Mouse (Mus musculus) lung, postnatal 14 days (tissue): ENCODE results near the gene Exoc3l4.

Experiments used
- DNase-seq: peaks from one replicate; pipeline ENCODE4 v3.0.0; 2021

The Exoc3l4 gene

DNA sequence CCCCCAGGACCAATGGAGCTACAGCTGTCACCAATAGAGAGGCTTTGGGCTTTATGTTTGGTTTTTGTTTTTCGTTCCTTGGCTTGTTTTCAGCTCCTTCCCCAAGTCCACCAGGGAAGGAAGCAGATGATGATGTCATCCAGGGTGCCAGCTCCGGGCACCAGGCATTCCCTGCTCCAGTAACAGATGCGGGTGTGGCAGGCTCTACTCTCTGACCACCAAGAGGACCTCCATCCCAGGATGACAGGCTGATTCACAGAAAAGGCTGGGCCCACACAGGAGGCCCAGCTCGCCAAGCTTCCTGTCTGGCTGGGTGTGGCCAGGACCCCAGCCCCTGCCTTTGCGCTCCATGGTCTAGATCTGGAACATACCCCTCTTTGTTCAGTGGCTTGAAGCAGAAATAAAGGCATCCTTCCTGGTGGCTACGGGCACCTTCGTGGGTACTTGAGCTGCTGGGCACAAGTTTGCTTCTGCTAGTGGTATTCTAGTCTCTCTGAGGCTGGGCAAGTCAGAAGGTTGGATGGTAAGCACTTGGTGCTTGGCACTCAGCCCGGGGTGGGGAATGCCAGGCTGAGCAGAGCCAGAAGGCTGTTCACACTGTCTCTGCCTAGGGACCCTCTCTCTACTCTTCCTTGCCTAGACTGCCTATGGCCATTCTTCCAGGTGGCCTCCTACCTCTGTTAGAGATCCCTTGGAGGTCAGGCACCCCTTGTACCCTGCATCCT, 5.0 kb upstream of the Exoc3l4 start:
- no peak for DNase-seq

DNA sequence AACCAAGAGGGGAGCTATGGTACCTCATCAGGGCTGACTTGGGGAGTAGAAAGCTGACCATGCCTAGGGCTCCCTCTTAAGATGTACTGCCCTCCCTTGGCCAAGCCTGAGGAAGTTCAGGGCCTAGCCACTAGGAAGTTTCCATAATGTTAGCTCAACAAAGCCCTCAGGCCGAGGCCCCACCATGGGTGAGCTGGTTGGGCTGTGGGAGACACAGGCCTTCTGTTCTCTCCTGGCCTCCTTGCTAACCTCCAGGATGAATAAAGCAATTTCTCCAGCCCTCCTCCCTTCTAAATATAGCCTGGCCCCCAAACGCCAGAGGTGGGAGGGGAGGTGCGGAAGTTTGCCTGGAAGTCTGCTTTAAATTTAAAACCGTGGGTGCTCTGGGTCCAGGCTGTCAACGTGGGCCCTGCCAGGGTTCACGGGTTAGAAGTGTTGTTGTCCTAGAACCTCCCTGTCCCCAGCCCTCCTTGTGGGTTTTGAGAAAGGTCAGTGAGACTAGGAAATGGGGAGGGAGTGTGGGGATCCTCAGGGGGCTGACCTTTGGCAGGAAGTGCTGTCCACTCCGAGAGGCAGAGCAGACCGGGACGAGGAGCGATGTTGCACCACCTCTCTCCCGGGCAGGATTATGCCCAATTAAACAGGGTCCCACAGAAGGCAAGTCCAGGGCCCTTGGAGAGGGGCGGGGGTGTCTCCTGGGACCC, 4.1 kb upstream of the Exoc3l4 start:
- no peak for DNase-seq

DNA sequence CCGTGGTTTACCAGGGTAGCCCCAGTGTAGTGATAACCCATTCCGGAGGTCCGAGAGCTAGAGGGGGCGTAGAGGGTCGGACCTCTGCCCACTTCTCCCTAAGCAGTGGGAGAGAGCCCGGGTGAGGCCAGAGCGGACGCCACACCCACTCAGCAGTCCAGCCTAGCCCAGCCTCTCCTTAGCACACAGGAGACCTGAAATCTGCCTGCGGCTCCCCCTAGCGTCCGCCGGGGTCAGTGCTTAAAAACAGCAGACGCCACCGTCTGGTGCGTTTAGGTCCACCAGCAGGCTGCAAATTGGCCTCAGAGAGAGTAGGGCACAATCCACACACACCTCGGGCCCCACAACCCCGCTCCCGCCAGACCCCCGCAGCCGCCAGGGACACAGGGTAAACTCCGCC, 3.5 kb upstream of the Exoc3l4 start:
- DNase-seq: peak; percentile 94

DNA sequence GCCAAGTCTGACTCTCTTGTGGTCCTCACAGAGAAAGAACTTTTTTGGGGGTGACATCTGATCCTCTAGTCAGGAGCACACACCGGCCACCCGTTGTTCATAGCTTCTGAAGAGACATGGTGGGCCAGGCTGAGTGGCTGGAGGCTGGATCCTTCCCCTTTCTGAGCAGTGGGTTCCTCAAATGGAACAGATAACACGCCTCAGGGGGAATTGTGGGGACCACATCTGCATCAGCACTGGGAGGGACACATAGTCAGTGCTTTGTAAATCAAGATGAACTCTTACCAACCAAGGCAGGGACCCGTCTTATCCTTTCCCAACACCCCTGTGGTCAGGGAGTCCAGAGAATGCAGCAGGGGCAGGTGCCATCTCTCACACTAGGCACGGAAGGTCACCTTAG, 3.1 kb downstream of the Exoc3l4 start:
- no peak for DNase-seq

DNA sequence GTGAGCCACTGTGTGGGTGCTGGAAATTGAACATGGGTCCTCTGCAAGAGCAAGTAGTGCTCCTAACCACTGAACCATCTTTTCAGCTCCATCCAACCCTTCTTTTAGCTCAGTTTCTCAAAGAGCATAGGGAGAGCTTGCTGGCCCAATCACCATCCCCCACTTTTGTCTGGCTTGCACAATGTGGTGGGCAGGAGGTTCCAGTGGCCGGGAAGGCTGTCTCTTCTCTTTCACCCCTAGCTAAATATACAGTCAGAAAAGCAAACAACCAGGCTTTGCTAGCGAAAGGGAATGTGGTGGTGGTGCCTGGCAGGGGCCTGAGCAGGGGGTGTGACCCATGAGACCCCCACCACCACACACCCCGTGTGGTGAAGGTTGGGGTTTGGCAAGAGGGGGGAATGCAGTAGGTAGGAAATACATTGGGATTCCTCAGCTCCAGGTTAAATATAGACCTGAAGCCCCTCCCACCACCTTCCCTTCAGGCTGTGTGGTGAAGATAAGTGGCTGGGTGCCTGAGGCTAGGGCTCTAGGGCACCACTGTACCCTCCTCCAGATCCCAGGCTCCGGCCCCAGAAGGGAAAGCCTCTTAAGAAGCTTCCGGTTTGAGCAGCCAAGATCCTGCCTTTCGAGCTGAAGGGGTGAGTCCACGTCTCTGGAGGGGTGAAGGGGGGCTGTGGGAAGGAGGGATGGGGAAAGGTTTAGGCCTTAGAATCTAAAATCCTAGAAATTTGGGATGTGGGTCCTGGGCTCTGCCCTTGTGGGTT, 4.3 kb downstream of the Exoc3l4 start:
- no peak for DNase-seq

DNA sequence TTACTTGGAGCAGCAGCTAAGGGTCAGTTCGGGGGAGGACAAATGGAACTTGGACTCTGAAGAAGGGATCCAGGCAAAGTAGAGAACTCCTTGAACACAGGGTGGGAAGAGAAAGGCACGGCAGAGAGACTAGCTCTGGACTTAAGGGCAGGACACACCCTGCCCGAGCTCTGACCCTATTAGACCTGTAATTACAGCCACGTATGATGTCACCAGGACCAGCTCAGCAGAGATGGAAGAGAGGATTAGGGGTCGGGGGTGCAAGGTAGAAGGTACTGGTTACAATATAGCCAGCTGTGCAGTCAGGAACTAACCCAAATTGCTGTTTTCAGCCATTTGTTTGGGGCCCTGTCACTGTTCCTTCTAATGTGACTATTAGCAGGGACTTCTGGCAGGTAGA, 6.0 kb downstream of the Exoc3l4 start:
- no peak for DNase-seq

- no peak for DNase-seq
These were observed 6.8 kb downstream of the Exoc3l4 start for GRCm38 (mm10) chr12:111423570-111424129.

DNA sequence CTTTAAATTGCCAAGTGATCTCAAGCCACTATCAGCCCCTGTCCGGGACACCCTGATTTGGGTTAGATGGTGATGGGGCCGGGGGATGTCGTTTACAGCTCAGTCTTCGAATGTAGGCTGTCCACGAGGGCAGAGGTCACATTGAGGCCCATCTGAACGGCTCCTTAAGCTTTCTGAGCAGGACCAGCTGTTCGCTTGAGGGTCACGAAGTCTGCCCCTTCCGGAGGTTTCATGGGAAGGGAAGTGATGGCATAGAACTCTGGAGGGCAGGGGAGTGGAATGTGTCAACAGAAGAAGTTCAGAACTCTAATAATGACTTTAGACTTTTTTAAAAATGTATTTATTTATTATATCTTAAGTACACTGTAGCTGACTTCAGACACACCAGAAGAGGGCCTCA, 7.7 kb downstream of the Exoc3l4 start:
- peak; percentile 28 for DNase-seq

DNA sequence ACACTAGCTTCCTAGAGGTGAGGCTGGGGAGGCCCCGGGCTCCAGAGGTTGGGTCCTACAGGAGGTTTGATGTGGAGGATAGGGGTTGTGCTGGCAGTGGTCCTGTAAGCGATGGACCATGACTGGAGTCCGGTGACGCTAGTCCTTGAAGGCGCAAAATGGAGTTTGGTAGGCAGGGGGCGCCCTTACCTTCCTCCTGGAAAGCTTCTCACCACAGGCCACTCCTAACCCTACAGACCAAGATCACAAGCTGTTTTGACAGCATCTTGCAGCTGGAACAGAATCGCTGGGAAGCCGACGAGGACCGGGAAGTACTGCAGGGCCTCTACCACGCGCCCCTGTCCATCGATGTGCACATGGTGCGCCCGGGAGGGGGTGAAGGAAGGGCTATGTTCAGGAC, 8.4 kb downstream of the Exoc3l4 start:
- peak; percentile 94 for DNase-seq

DNA sequence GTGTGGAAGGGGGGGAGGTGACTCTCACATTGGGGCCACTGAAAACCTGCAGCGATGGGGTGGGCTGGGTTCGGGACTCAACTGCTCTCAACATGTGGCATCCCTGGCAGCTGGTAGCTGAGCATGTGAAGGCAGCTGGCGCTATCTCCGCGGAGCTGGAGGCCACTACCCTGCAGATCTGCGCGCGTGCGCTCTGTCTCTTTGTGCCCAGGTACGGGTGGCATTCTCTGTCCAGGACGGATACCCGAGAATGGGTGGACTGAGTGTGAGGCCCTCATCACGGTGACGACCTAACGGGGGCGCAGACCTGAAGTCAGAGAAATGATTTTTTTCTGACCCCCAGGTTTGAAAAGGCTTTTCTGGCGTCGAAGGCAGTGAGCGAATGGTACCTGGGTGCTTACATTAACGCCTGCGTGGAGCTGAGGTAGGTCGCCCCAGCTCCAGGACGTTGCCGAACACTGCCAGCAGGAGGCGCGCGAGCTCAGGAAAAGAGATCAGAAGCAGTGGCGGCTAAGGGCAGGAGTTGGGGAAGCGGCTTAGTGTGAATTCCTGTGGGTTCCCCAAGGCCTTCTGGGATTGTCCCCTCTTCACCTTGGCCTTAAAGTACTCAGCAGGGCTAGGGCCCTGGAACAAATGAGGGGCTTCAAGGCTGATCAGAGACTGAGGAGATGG, 9.1 kb downstream of the Exoc3l4 start:
- DNase-seq: peak; percentile 97

DNA sequence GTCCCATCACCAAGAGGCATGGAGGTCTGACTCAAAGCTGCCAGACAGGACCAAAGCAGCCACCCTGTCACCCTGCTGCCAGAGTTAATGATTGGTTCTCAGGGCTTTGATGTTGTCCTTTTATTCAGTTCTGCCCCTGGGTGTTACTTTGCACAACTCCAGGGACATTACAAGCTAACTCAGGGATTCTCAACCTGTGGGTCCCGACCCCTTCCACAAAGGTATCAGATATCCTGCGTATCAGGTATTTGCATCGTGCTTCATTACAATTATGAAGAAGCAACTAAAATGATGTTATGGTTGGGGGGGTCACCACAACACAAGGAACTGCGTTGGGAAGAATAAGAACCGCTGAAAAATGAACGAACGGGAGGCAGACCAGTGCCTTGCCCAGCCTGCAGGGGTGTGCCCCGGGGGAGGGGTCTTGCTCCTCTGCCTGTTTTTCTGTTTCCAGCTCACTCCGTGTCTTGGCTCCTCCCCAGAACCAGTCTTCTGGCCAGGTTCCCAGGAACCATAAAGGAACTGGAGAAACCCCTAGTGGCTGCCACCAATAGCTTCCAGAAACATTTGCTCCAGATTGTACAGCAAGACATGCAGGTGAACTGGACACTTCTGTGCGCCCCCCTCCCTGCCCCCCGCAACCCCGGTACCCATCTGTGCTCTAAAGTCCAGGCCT, 10.8 kb downstream of the Exoc3l4 start:
- DNase-seq: no peak

DNA sequence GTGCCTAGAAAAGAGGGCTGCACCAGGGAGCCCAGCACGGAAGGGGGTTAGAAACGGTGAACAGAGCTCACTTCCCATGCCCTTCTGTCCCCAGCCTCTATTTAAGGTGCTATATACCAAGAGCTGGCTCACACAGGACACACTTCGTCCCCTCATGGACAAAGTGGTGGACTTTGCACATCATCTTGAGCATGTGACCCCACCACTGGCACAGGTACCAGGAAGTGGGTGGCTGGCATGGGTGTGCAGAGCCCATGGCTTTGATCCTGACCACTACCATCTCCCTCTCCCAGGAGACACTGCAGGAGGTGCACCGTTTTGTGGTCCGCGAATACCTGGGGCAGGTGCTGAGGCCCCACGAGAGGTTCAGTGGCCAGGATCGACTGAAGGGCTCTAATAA, 11.5 kb downstream of the Exoc3l4 start:
- no peak for DNase-seq

GRCm38 (mm10) chr12:111428961-111429911, 12.4 kb downstream of the Exoc3l4 start:
- DNase-seq: peak; percentile 45

DNA sequence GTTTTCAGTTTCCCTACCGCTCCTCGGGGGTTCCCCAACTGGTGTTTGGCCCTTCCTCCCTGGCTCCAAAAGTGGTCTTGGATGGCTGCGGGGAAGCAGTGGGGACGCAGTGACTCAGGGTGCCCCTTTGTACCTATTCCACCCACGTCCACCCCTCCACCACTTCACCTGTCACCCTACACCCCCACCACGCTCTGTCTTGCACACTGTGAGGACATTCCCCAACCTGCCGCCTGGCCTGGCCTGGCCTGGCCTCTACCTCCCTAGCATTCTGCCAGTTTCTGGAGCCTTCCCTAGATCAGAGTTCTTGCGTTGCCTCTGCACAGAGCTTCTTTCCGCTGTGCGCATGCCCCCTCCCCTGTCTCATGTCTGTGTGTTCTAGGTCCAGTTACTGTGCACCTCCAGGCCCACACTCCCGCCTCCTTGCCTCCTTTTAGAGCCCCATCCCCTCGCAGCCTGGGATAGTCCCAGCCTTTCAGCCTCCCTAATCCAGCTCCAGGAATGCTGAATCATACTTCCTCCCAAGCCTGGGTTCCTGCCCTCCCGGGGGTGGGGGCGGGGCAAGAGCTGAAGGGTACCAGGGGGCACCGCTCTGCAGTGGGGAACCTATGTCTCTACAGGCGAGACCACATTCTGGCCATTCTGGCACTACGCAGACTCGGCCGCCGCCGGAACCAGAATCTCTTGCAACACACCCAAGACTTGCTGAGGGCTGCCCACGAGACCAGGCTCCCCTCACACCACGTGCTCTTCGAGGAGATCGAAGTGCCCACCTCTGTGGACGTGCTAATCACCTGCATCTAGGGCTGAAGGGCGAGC, 13.4 kb downstream of the Exoc3l4 start:
- peak; percentile 31 for DNase-seq

GRCm38 (mm10) chr12:111430868-111431817, 14.3 kb downstream of the Exoc3l4 start:
- no peak for DNase-seq

GRCm38 (mm10) chr12:111432097-111432496, 15.3 kb downstream of the Exoc3l4 start:
- DNase-seq: peak; percentile 20

- no peak for DNase-seq
These were observed 16.0 kb downstream of the Exoc3l4 start for GRCm38 (mm10) chr12:111432751-111433331.

- DNase-seq: no peak
These were observed 17.4 kb downstream of the Exoc3l4 start for GRCm38 (mm10) chr12:111434164-111434744.
